ENCODE assay signal across 30 mouse cellular contexts in genomic region chr8:71999434-71999833, GRCm38 (mm10). TPM values are rescaled to one million over a fixed set of nuclear protein-coding genes. Genes with fewer than 3 reads are reported as not detected.
DNase-seq lines count a peak whose midpoint lies in the region; ATAC-seq lines count a peak whose summit lies in the region.
"Had no signal": no experiment of that assay in that cellular context is flagged by ENCODE, and none has a peak within 500 bp of the region (broad histone marks: within the 10 kb centered on the region; RNA-seq: fewer than 3 reads in every experiment).

No protein-coding gene starts in this region.

- no peak overlapping the region for H3K27ac ChIP-seq in kidney, embryonic 14.5 days (ENCODE audit: low read depth, low read length)
- H3K27ac ChIP-seq: embryonic facial prominence, embryonic 13.5 days; embryonic facial prominence, embryonic 15.5 days; forebrain, embryonic 10.5 days; forebrain, embryonic 12.5 days had no signal

- 0 out of 2 replicates have a peak, but pooled peaks have one; percentile 33 for ATAC-seq in megakaryocyte, adult 5-6 weeks (ENCODE audit: poor library complexity, severe bottlenecking)
- ATAC-seq in kidney, embryonic 14.5 days (ENCODE audit: low FRiP score, low TSS enrichment): no peak
- ATAC-seq: activated CD4-positive, CD25-positive, alpha-beta regulatory T cell, adult 4 months; forebrain, embryonic 14.5 days; forebrain, embryonic 16.5 days; Patski had no signal

- 89% methylated on average over 1 of the region's 1 CpGs for WGBS in kidney, embryonic 14.5 days

- no peaks in the 10 kb centered on the region for H3K4me1 ChIP-seq in kidney, embryonic 14.5 days (ENCODE audit: control insufficient read depth, insufficient read depth, low read length)
- H3K4me1 ChIP-seq: embryonic facial prominence, embryonic 13.5 days; embryonic facial prominence, embryonic 15.5 days; forebrain, embryonic 10.5 days; forebrain, embryonic 12.5 days had no signal

- no peak overlapping the region for H3K9ac ChIP-seq in kidney, embryonic 14.5 days (ENCODE audit: low read depth, low read length)
- H3K9ac ChIP-seq: embryonic facial prominence, embryonic 13.5 days; embryonic facial prominence, embryonic 15.5 days; forebrain, embryonic 12.5 days had no signal

- peak; percentile 51 for DNase-seq in 416B (ENCODE audit: low read depth)
- DNase-seq in ES-CJ7 (ENCODE audit: low read depth, low spot score): peak; percentile 15
- no peak for DNase-seq in layer of hippocampus, adult 9-10 months (ENCODE audit: low spot score)
- DNase-seq in kidney, adult 18-20 months: no peak
- DNase-seq: adrenal gland, adult 8-10 months; adrenal gland, postnatal 14 days; adrenal gland, postnatal 36 days; cerebellum, adult 18-20 months; cerebellum, adult 8-10 months; cerebellum, adult 9-11 months; cerebellum, postnatal 14 days; cerebellum, postnatal 36 days; embryo, embryonic 11 days had no signal

- H3K4me3 ChIP-seq in kidney, embryonic 14.5 days (ENCODE audit: low read length): no peak overlapping the region
- H3K4me3 ChIP-seq: embryonic facial prominence, embryonic 13.5 days; embryonic facial prominence, embryonic 15.5 days; erythroblast, embryonic 14.5 days; forebrain, embryonic 10.5 days; forebrain, embryonic 12.5 days had no signal

- no peaks in the 10 kb centered on the region for H3K36me3 ChIP-seq in kidney, embryonic 14.5 days (ENCODE audit: control insufficient read depth, insufficient read depth, low read length)
- H3K36me3 ChIP-seq: embryonic facial prominence, embryonic 13.5 days; embryonic facial prominence, embryonic 15.5 days; forebrain, embryonic 10.5 days; forebrain, embryonic 12.5 days had no signal

- H3K9me3 ChIP-seq in kidney, embryonic 14.5 days (ENCODE audit: control insufficient read depth, low read length): no peaks in the 10 kb centered on the region
- H3K9me3 ChIP-seq: embryonic facial prominence, embryonic 13.5 days; embryonic facial prominence, embryonic 15.5 days; forebrain, embryonic 10.5 days; forebrain, embryonic 12.5 days had no signal

- no peak overlapping the region for H3K4me2 ChIP-seq in kidney, embryonic 14.5 days (replicated peaks; ENCODE audit: low read depth, low read length)
- H3K4me2 ChIP-seq: embryonic facial prominence, embryonic 13.5 days; embryonic facial prominence, embryonic 15.5 days; forebrain, embryonic 12.5 days had no signal

- no peaks in the 10 kb centered on the region for H3K27me3 ChIP-seq in kidney, embryonic 14.5 days (ENCODE audit: control insufficient read depth, insufficient read depth, low read length)
- H3K27me3 ChIP-seq: embryonic facial prominence, embryonic 13.5 days; embryonic facial prominence, embryonic 15.5 days; forebrain, embryonic 12.5 days had no signal

RNA-seq across cellular contexts. Expression of gene Cyp4f18, which starts 10.0 kb away (rescaled TPM):
- total RNA-seq in megakaryocyte, adult 5-6 weeks (2015): 107 and 114 TPM in 2 replicates
- total RNA-seq in megakaryocyte, adult 5-6 weeks (2017): 65.9 and 74.6 TPM in 2 replicates
- 0.86 and 1.2 TPM in 2 replicates for polyA plus RNA-seq in kidney, embryonic 14.5 days (2014; fragmentation: Nextera tagmentation; extraction: Ambion mirVana)
- polyA plus RNA-seq: C2C12, Patski had no signal

RNA-seq across cellular contexts. Expression of gene Olfr372, which starts 41.6 kb away (rescaled TPM):
- total RNA-seq in megakaryocyte, adult 5-6 weeks (2015): not detected in 2 replicates
- 0.18 and 0.37 TPM in 2 replicates for total RNA-seq in megakaryocyte, adult 5-6 weeks (2017)
- polyA plus RNA-seq in kidney, embryonic 14.5 days (2014; fragmentation: Nextera tagmentation; extraction: Ambion mirVana): not detected in 2 replicates
- total RNA-seq: adrenal gland, adult 18-20 months; adrenal gland, adult 8-10 months; adrenal gland, postnatal 14 days; adrenal gland, postnatal 36 days; common myeloid progenitor, adult 5-6 weeks; ES-E14 had no signal
- polyA plus RNA-seq: activated CD4-positive, CD25-positive, alpha-beta regulatory T cell, adult 4 months; C2C12; embryonic facial prominence, embryonic 11.5 days; embryonic facial prominence, embryonic 13.5 days; embryonic facial prominence, embryonic 15.5 days; erythroblast, embryonic 14.5 days; forebrain, embryonic 10.5 days; forebrain, embryonic 12.5 days; forebrain, embryonic 14.5 days; forebrain, embryonic 16.5 days; frontal cortex, adult 2 months; Patski had no signal

RNA-seq across cellular contexts. Expression of gene Zfp961, which starts 48.6 kb away (rescaled TPM):
- 31.4 and 34.4 TPM in 2 replicates for total RNA-seq in megakaryocyte, adult 5-6 weeks (2015)
- total RNA-seq in megakaryocyte, adult 5-6 weeks (2017): 23.1 and 25.4 TPM in 2 replicates
- polyA plus RNA-seq in kidney, embryonic 14.5 days (2014; fragmentation: Nextera tagmentation; extraction: Ambion mirVana): 28.3 and 32.4 TPM in 2 replicates

Comparison
In these comparisons a context has a peak if more than half of its experiments do, and no peak if none do; other contexts are left out.
1. DNase-seq: peak in 416B (single experiment) and ES-CJ7 (single experiment); none in layer of hippocampus, adult 9-10 months (single experiment) and kidney, adult 18-20 months (single experiment).